Mouse (Mus musculus) intestine, embryonic 14.5 days (tissue): ENCODE data around the gene Dync1li1. TPM values are rescaled to one million over a fixed set of nuclear protein-coding genes. Genes with fewer than 3 reads are reported as not detected.
A peak's percentile ranks its signal among the peaks of the same experiment; 100 is the strongest.
"Not testable (repeated sequence)": the region's sequence is repeated elsewhere in the genome, so short reads cannot be mapped to it uniquely, and the experiment has no call there.

Experiments used
- ATAC-seq: fragments of 200-750 bp; cut with Nextera tagmentation; replicated peaks from 2 replicates; pipeline ENCODE4 v1.8.0; 2017; ENCODE audit warnings: low read depth, moderate number of reproducible peaks, moderate TSS enrichment, moderate library complexity; ENCODE audit not compliant: low FRiP score, low TSS enrichment
- DNase-seq: peaks from one replicate; pipeline ENCODE4 v3.0.0-alpha.2; 2018; ENCODE audit warnings: low spot score
- H3K27ac ChIP-seq: fragments of 300-500 bp; sonication (generic); 2 replicates; pipeline ENCODE4 v1.5.1; 2014; ENCODE audit warnings: low read depth, mild to moderate bottlenecking, control low read depth
- H3K27me3 ChIP-seq: fragments of 300-500 bp; sonication (generic); replicated peaks from 2 replicates; pipeline ENCODE4 v1.6.1; 2014; ENCODE audit warnings: low read length, control low read depth; ENCODE audit not compliant: control insufficient read depth, insufficient read depth
- H3K36me3 ChIP-seq: fragments of 300-500 bp; sonication (generic); 2 replicates; pipeline ENCODE4 v1.6.1; 2014; ENCODE audit warnings: low read length, control low read depth; ENCODE audit not compliant: control insufficient read depth, insufficient read depth
- H3K4me1 ChIP-seq: fragments of 300-500 bp; sonication (generic); replicated peaks from 2 replicates; pipeline ENCODE4 v1.6.1; 2014; ENCODE audit warnings: low read length, control low read depth, mixed read lengths; ENCODE audit not compliant: control insufficient read depth, insufficient read depth
- H3K4me2 ChIP-seq: fragments of 300-500 bp; sonication (generic); 2 replicates; pipeline ENCODE4 v1.6.1; 2014; ENCODE audit warnings: low read length
- H3K4me3 ChIP-seq: fragments of 300-500 bp; sonication (generic); 2 replicates; pipeline ENCODE4 v1.5.1; 2014; ENCODE audit warnings: low read depth, low read length, control low read depth, mixed read lengths
- H3K9ac ChIP-seq: fragments of 300-500 bp; sonication (generic); 2 replicates; pipeline ENCODE4 v1.6.1; 2014; ENCODE audit warnings: mild to moderate bottlenecking, low read length
- H3K9me3 ChIP-seq: fragments of 300-500 bp; sonication (generic); 2 replicates; pipeline ENCODE4 v1.6.1; 2016; ENCODE audit warnings: low read length, control low read depth; ENCODE audit not compliant: control insufficient read depth
- WGBS: fragments of 180-500 bp; shearing (Covaris S2); extraction: QIAGEN DNeasy Blood & Tissue Kit; methylation state at CpG from one replicate; pipeline ENCODE4 v1.1.7; 2014; 5-methylcytosine and 5-hydroxymethylcytosine counted together
- polyA plus RNA-seq: library from polyadenylated mRNA; unstranded; fragments of >200 nt; fragmentation: Nextera tagmentation; extraction: Ambion mirVana; gene quantifications from 2 replicates; pipeline ENCODE4 v1.2.1, GENCODE M21; 2014

Dync1li1 gene
- polyA plus RNA-seq, 1 experiment from 2014 or later = 41.5 TPM

DNA sequence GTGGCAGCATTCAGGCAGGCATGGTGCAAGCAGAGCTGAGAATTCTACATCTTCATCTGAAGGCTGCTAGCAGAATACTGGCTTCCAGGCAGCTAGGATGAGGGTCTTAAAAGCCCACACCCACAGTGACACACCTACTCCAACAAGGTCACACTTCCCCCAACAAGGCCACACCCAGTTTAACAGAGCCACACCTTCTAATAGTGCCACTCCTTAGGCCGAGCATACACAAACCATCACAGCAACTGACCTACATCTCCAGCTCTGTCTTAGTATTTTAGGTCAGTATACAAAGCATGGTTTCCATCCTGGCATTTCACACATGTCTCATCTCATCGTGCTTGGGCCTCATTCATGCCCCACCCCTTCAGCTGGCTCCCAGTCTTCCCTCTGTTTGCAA is 39.8 kb downstream of the Dync1li1 start:
- peaks cover 11% of the 10 kb centered on the region for H3K36me3 ChIP-seq
- not testable (repeated sequence) for H3K4me3 ChIP-seq, ATAC-seq, H3K9ac ChIP-seq, H3K27me3 ChIP-seq, H3K4me2 ChIP-seq, H3K4me1 ChIP-seq, H3K27ac ChIP-seq, DNase-seq, H3K9me3 ChIP-seq
- WGBS = 42% methylated on average over 2 of the region's 2 CpGs

DNA sequence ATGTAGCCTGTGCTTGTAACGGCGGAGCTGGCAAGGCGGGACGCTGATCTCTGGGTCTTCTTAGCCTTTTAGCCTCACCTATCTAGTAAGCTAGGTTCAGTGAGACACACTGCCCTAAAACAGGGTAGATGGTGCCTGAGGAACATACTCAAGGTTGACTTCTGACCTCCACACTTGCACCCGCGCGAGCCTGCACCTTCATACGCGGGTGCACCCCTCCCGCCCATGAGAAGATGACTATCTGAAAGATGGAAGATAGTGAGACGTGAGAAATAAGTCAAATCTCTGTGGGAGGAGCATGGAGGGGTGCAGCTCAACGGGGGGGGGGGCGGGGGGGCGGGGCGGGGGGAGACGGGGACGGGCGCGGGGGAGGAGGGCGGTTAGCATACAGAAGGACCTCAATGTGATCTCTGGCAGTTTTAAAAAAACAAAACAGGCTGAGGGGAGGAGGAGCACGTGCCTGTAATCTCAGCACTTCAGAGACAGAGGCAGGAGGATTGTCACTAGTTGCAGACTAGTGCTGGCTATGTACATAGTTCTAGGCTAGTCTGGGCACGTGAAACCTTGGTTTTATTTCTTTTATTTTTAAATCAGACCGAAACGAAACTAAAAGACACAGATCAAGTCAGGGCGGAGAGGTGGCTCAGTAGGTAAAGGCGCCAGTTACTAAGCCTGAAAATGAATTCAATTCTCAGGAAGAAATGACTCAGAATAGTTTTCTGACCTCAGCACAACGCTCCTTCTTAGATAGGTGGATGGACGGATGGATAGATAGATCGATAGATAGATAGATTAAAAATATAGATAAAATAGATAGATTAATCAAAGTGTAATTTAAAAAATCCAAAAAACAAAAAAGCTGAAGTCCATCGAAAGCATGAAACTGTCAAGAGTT is 41.6 kb downstream of the Dync1li1 start:
- H3K27ac ChIP-seq = no peak overlapping the region
- ATAC-seq (no peak), DNase-seq (no peak)
- no peaks in the 10 kb centered on the region for H3K36me3 ChIP-seq
- no peaks in the 10 kb centered on the region for H3K27me3 ChIP-seq
- WGBS = 30% methylated on average over 27 of the region's 30 CpGs
- H3K9ac ChIP-seq = no peak overlapping the region
- H3K4me1 ChIP-seq = peaks cover 9% of the 10 kb centered on the region
- H3K4me3 ChIP-seq = peak overlapping the region; percentile 81
- H3K9me3 ChIP-seq = no peaks in the 10 kb centered on the region
- H3K4me2 ChIP-seq = peak overlapping the region; percentile 86

DNA sequence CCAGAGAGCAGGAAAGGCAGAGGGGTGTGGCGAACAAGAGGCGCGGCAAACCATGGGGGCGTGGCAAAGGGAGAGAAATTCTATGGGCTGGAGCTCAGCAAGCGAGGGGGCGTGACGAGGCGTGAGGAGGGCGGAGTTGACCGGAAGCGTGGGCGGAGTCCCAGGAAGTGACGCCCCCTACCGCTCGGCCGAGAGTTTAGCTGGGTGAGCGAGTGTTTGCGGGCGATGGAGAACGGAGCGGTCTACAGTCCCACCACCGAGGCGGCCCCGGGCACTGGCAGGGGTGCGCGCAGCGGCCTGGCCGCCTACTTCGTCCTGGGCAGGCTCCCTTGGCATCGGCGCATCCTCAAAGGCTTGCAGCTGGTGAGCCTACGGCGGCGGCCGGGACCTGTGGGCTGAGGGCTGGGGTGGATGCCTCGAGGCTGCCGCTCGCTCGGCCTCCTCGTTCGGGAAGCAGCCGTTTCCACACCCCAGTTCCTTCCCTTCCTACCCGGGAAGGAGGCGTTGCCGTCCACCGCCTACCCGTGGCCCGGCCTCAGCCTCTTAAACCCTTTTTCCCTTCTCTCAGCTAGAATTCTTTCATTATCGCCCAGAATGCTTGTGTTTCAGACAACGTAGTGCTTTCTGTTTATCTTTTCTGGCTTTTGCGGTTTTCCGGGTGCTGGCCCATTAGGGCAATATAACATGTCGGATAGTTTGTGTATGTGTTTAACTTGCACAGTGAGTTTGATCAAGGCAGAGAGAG is 42.6 kb downstream of the Dync1li1 start, which contains the start of gene Cmtm6:
Gene Cmtm6 (plus strand): TSS at position 106 of the 745 bp plus-strand sequence.
- Histone ChIP-seq H3K4me2 (peak within 1 kb of the TSS; percentile 86), H3K9ac (peak within 1 kb of the TSS; percentile 82), H3K27me3 (no peaks in the 10 kb centered on the region), H3K4me3 (peak within 1 kb of the TSS; percentile 81), H3K9me3 (no peaks in the 10 kb centered on the region), H3K36me3 (no peaks in the 10 kb centered on the region), H3K4me1 (peaks cover 10% of the 10 kb centered on the region), H3K27ac (peak within 1 kb of the TSS; percentile 84)
- WGBS = under 1% methylated on average over 53 of the region's 53 CpGs
- DNase-seq (peak; percentile 100), ATAC-seq (peak; percentile 93)

GRCm38 (mm10) chr9:114731871-114732682 is 43.5 kb downstream of the Dync1li1 start:
- no peaks in the 10 kb centered on the region for H3K27me3 ChIP-seq
- peaks cover 16% of the 10 kb centered on the region for H3K4me1 ChIP-seq
- DNase-seq = no peak
- peak overlapping the region; percentile 81 for H3K4me3 ChIP-seq
- no peak for ATAC-seq
- 56% methylated on average over 12 of the region's 12 CpGs for WGBS
- no peaks in the 10 kb centered on the region for H3K36me3 ChIP-seq
- H3K9me3 ChIP-seq = no peaks in the 10 kb centered on the region
- peak overlapping the region; percentile 86 for H3K4me2 ChIP-seq
- H3K9ac ChIP-seq = peak overlapping the region; percentile 82
- H3K27ac ChIP-seq = peak overlapping the region; percentile 84; the same call in 1 of the 2 replicates

- peaks cover 18% of the 10 kb centered on the region for H3K4me1 ChIP-seq
- ATAC-seq = no peak
- 0 out of 2 replicates have a peak, but pooled peaks cover 3% of the 10 kb centered on the region for H3K36me3 ChIP-seq
- 47% methylated on average over 2 of the region's 2 CpGs for WGBS
- no peak for DNase-seq
- 0 out of 2 replicates have a peak overlapping the region, but pooled peaks have one; percentile 27 for H3K27ac ChIP-seq
- H3K9ac ChIP-seq = no peak overlapping the region
- H3K4me3 ChIP-seq = no peak overlapping the region
- H3K9me3 ChIP-seq = no peaks in the 10 kb centered on the region
- H3K4me2 ChIP-seq = no peak overlapping the region
- no peaks in the 10 kb centered on the region for H3K27me3 ChIP-seq
Observed at GRCm38 (mm10) chr9:114733238-114733637, 44.6 kb downstream of the Dync1li1 start.

- 65% methylated on average over 11 of the region's 11 CpGs for WGBS
- no peak for ATAC-seq
Observed at GRCm38 (mm10) chr9:114736442-114736841, 47.9 kb downstream of the Dync1li1 start.

DNA sequence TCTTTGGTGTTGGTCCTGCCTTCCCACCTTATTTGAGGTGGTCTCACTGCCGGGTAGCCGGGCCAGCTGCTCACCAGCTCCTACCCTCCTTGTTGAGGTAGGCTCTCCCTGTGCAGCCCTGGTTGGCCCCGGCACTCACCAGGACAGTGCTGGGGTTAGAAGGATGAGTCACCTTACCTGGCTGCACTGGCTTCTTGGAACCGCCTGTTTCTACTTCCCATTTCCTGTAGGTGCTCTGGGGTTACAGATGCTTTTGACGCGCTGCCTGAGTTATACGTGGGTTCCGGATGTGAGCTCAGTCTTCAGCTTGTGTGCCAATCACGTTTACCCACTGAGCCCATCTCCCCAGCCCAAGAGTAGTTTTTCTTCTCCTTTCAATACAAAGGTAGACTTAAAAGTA is 51.7 kb downstream of the Dync1li1 start:
- no peak for DNase-seq
- Histone ChIP-seq H3K27ac (no peak overlapping the region), H3K4me3 (no peak overlapping the region), H3K36me3 (0 out of 2 replicates have a peak, but pooled peaks cover 10% of the 10 kb centered on the region), H3K9ac (no peak overlapping the region), H3K4me2 (no peak overlapping the region), H3K9me3 (no peaks in the 10 kb centered on the region), H3K4me1 (peaks cover 9% of the 10 kb centered on the region; the same call in 1 of the 2 replicates), H3K27me3 (no peaks in the 10 kb centered on the region)
- WGBS = 75% methylated on average over 9 of the region's 9 CpGs
- ATAC-seq = no peak

More at GRCm38 (mm10) chr9:114736442-114736841, 47.9 kb downstream of the Dync1li1 start:
- no peaks in the 10 kb centered on the region for H3K27me3 ChIP-seq
- 0 out of 2 replicates have a peak, but pooled peaks cover 10% of the 10 kb centered on the region for H3K36me3 ChIP-seq
- H3K9ac ChIP-seq = no peak overlapping the region
- no peaks in the 10 kb centered on the region for H3K9me3 ChIP-seq
- H3K4me3 ChIP-seq = no peak overlapping the region
- DNase-seq = no peak
- peaks cover 18% of the 10 kb centered on the region for H3K4me1 ChIP-seq
- no peak overlapping the region for H3K27ac ChIP-seq
- H3K4me2 ChIP-seq = no peak overlapping the region

GRCm38 (mm10) chr9:114742731-114743130 is 54.1 kb downstream of the Dync1li1 start:
- Histone ChIP-seq H3K4me3 (no peak overlapping the region), H3K9ac (no peak overlapping the region), H3K27ac (no peak overlapping the region), H3K27me3 (no peaks in the 10 kb centered on the region), H3K4me1 (no peaks in the 10 kb centered on the region), H3K4me2 (no peak overlapping the region), H3K36me3 (peaks cover 25% of the 10 kb centered on the region), H3K9me3 (no peaks in the 10 kb centered on the region)
- DNase-seq (no peak), ATAC-seq (0 out of 2 replicates have a peak, but pooled peaks have one; percentile 22)
- WGBS = 78% methylated on average over 2 of the region's 2 CpGs
